Comparison of ENCODE assay signal across 20 mouse cellular contexts in the genomic region with DNA sequence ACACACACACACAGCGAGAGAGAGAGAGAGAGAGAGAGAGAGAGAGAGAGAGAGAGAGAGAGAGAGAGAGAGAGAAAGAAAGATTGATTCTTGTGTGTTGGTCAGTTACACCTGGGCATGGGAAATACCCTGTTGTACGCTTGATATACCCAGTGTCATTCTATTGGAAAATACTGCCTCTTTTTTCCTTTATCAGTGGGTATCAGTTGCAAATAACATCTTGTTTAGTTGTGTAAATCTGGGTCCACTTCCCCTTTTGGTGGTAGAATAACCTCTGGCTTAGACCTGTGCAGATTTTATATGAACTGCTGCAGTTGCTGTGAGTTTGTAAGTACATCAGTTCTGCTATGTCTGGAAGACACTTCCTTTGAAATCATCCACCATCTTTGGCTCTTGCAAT.
A peak's percentile ranks its signal among the peaks of the same experiment; 100 is the strongest.
DNase-seq lines count a peak whose midpoint lies in the region; TF ChIP-seq lines count a peak whose summit lies in the region.
"Had no signal": no experiment of that assay in that cellular context is flagged by ENCODE, and none has a peak within 500 bp of the region (broad histone marks: within the 10 kb centered on the region; RNA-seq: fewer than 3 reads in every experiment).

No protein-coding gene starts in this region.

- H3K4me1 ChIP-seq in CH12.LX (ENCODE audit: control insufficient read depth in 1 of 2, insufficient read depth in 2 of 2) (peaks cover 0 to 25% of the 10 kb centered on the region in 2 experiments; a peak in 2 of 4 replicates), MEL (ENCODE audit: control insufficient read depth in 1 of 2, insufficient read depth in 2 of 2, low read length in 2 of 2) (no peaks in the 10 kb centered on the region)

- H3K79me2 ChIP-seq in CH12.LX (replicated peaks; ENCODE audit: control insufficient read depth, extremely low read depth, insufficient read depth, poor library complexity, severe bottlenecking) (no peaks in the 10 kb centered on the region), MEL (ENCODE audit: control insufficient read depth, insufficient read depth, low read length, poor library complexity) (no peaks in the 10 kb centered on the region)

- dilution Hi-C loops in CH12.LX (cut with MboI; ENCODE audit: extremely low pct_ligation_motif_present, extremely low pct_unique_long_range_greater_than_20kb, low sequenced_read_pairs) = no loop called here

- H3K27ac ChIP-seq in CH12.LX (ENCODE audit: insufficient read depth, low read depth) (no peak overlapping the region), MEL (ENCODE audit: control insufficient read depth, low read depth, low read length) (no peak overlapping the region)

- TF ChIP-seq POLR2A in CH12.LX (IDR thresholded peaks at IDR 0.05; ENCODE audit: low read depth, low read length) (no peak), MEL (IDR thresholded peaks at IDR 0.05; ENCODE audit: control insufficient read depth in 1 of 2, insufficient read depth in 1 of 2, low read depth in 1 of 2, low read length in 2 of 2, poor library complexity in 1 of 2) (no peak)

- peak; percentile 48 for DNase-seq in A20 (ENCODE audit: low read depth, low spot score)
- peak; percentile 70 for DNase-seq in CH12.LX (ENCODE audit: extremely low read depth)
- DNase-seq in MEL (ENCODE audit: low read depth, low spot score) = peak; percentile 1
- DNase-seq in urinary bladder, postnatal 25 days (ENCODE audit: low spot score) = no peak
- no peak for DNase-seq in ovary, postnatal 14 days (ENCODE audit: low spot score)
- no peak for DNase-seq in embryo, embryonic 9.5 days (ENCODE audit: extremely low spot score)
- DNase-seq: adrenal gland, adult 2 months; adrenal gland, adult 8-10 months; adrenal gland, postnatal 10 days; adrenal gland, postnatal 14 days; adrenal gland, postnatal 25 days; adrenal gland, postnatal 36 days; B cell, adult 2 months; cerebellum, adult 11 months; cerebellum, adult 11-12 months; cerebellum, adult 18-20 months; cerebellum, adult 2 months; cerebellum, adult 8-10 months; cerebellum, adult 9-10 months had no signal

- no peak for TF ChIP-seq RAD21 in CH12.LX (IDR thresholded peaks at IDR 0.05; ENCODE audit: low read depth, low read length)
- TF ChIP-seq RAD21 in MEL (IDR thresholded peaks at IDR 0.05; ENCODE audit: low read depth, low read length) = no peak

- in situ Hi-C loops in CH12.LX (cut with MboI; ENCODE audit: low pct_ligation_motif_present, low pct_unique_long_range_greater_than_20kb, low sequenced_read_pairs) = no loop called here

- H3K9ac ChIP-seq in CH12.LX (ENCODE audit: insufficient read depth, low read depth) (no peak overlapping the region), MEL (ENCODE audit: control insufficient read depth, low read depth, low read length, poor library complexity, severe bottlenecking) (no peak overlapping the region)

- H3K4me2 ChIP-seq in CH12.LX (ENCODE audit: insufficient read depth, low read depth, poor library complexity, severe bottlenecking) = no peak overlapping the region

- no peak overlapping the region for H3K4me3 ChIP-seq in CH12.LX (replicated peaks in 1 of 3; ENCODE audit: low read depth in 2 of 3, low read length in 2 of 3, poor library complexity in 1 of 3)
- H3K4me3 ChIP-seq in MEL (ENCODE audit: control insufficient read depth in 1 of 2, insufficient read depth in 1 of 2, low read depth in 2 of 2, low read length in 2 of 2) = no peak overlapping the region

- no peak for TF ChIP-seq CTCF in CH12.LX (conservative IDR thresholded peaks at IDR 0.05 in 1 of 2, IDR thresholded peaks at IDR 0.05 in 1 of 2; ENCODE audit: low read depth in 2 of 2, low read length in 2 of 2)
- TF ChIP-seq CTCF in MEL (IDR thresholded peaks at IDR 0.05 in 2 of 3, conservative IDR thresholded peaks at IDR 0.05 in 1 of 3; ENCODE audit: control insufficient read depth in 1 of 3, insufficient read depth in 1 of 3, low read depth in 2 of 3, low read length in 3 of 3, poor library complexity in 1 of 3, severe bottlenecking in 1 of 3) = no peak

- TF ChIP-seq EP300 in CH12.LX (IDR thresholded peaks at IDR 0.05; ENCODE audit: low read length) = peak; percentile 76
- no peak for TF ChIP-seq EP300 in MEL (IDR thresholded peaks at IDR 0.05; ENCODE audit: low read depth in 1 of 2, low read length in 2 of 2)

- no peaks in the 10 kb centered on the region for H3K9me3 ChIP-seq in CH12.LX (replicated peaks; ENCODE audit: low read length)
- H3K9me3 ChIP-seq in MEL (replicated peaks; ENCODE audit: insufficient read depth, low read length) = no peaks in the 10 kb centered on the region
- H3K9me3 ChIP-seq: G1E had no signal

- H3K36me3 ChIP-seq in CH12.LX (replicated peaks in 1 of 2; ENCODE audit: control insufficient read depth in 1 of 2, insufficient read depth in 1 of 2, low read length in 1 of 2) = no peaks in the 10 kb centered on the region
- H3K36me3 ChIP-seq in MEL (ENCODE audit: control insufficient read depth in 1 of 2, insufficient read depth in 2 of 2, low read length in 2 of 2) = no peaks in the 10 kb centered on the region
- H3K36me3 ChIP-seq: G1E had no signal

- H3K27me3 ChIP-seq in CH12.LX (replicated peaks) (no peaks in the 10 kb centered on the region), MEL (ENCODE audit: control insufficient read depth in 1 of 2, insufficient read depth in 2 of 2, low read length in 2 of 2) (no peaks in the 10 kb centered on the region; a peak in 1 of 4 replicates)

TF ChIP-seq in CH12.LX, 34 proteins besides CTCF, POLR2A, EP300 and RAD21:
- no peak for TF ChIP-seq CHD1 (IDR thresholded peaks at IDR 0.05; ENCODE audit: low read depth, low read length)
- TF ChIP-seq MYC (IDR thresholded peaks at IDR 0.05; ENCODE audit: low read depth, low read length) = no peak
- TF ChIP-seq USF1 (IDR thresholded peaks at IDR 0.05; ENCODE audit: low read depth, low read length) = no peak
- no peak for TF ChIP-seq ETS1 (conservative IDR thresholded peaks at IDR 0.05; ENCODE audit: low read depth, low read length)
- 0 out of 2 replicates have a peak, but pooled peaks have one; percentile 13 for TF ChIP-seq JUND (conservative IDR thresholded peaks at IDR 0.05; ENCODE audit: low read depth, low read length)
TF ChIP-seq in CH12.LX: peak in this region for 1.

TF ChIP-seq in MEL, 35 proteins besides CTCF, POLR2A, EP300 and RAD21:
- TF ChIP-seq MAZ (IDR thresholded peaks at IDR 0.05; ENCODE audit: low read depth, low read length) = no peak
- no peak for TF ChIP-seq MXI1 (IDR thresholded peaks at IDR 0.05; ENCODE audit: low read depth, low read length)
- TF ChIP-seq MAX (IDR thresholded peaks at IDR 0.05; ENCODE audit: low read length) = no peak
- TF ChIP-seq BHLHE40 (IDR thresholded peaks at IDR 0.05; ENCODE audit: borderline replicate concordance, low read depth, low read length) = no peak
- TF ChIP-seq CHD2 (IDR thresholded peaks at IDR 0.05; ENCODE audit: low read length) = no peak
- TF ChIP-seq TCF12 (IDR thresholded peaks at IDR 0.05; ENCODE audit: low read depth, low read length) = no peak
- TF ChIP-seq NRF1 (IDR thresholded peaks at IDR 0.05; ENCODE audit: insufficient read depth, low read depth, low read length, poor library complexity, severe bottlenecking) = no peak
- TF ChIP-seq UBTF (IDR thresholded peaks at IDR 0.05; ENCODE audit: borderline replicate concordance, insufficient read depth, low read depth, low read length) = no peak
- no peak for TF ChIP-seq MYB (IDR thresholded peaks at IDR 0.05; ENCODE audit: low read depth, low read length)
- no peak for TF ChIP-seq NELFE (IDR thresholded peaks at IDR 0.05; ENCODE audit: low read depth, low read length)
- no peak for TF ChIP-seq ELF1 (IDR thresholded peaks at IDR 0.05; ENCODE audit: low read depth, low read length)
- TF ChIP-seq E2F4 (IDR thresholded peaks at IDR 0.05; ENCODE audit: borderline replicate concordance, low read depth, low read length) = no peak

Comparison
In these comparisons a context has a peak if more than half of its experiments do, and no peak if none do; other contexts are left out.
1. DNase-seq: peak in A20 (single experiment), CH12.LX (single experiment) and MEL (single experiment); none in urinary bladder, postnatal 25 days (single experiment), ovary, postnatal 14 days (single experiment) and embryo, embryonic 9.5 days (single experiment).